Mouse (Mus musculus) thymus, postnatal 36 days (tissue): ENCODE data around the gene D8Ertd738e.

Experiments used
- DNase-seq, 2 experiments: peaks; one replicate each; pipeline ENCODE4 v3.0.0; 2022; ENCODE audit warnings: mixed read lengths in 2 of 2

The D8Ertd738e gene

DNA sequence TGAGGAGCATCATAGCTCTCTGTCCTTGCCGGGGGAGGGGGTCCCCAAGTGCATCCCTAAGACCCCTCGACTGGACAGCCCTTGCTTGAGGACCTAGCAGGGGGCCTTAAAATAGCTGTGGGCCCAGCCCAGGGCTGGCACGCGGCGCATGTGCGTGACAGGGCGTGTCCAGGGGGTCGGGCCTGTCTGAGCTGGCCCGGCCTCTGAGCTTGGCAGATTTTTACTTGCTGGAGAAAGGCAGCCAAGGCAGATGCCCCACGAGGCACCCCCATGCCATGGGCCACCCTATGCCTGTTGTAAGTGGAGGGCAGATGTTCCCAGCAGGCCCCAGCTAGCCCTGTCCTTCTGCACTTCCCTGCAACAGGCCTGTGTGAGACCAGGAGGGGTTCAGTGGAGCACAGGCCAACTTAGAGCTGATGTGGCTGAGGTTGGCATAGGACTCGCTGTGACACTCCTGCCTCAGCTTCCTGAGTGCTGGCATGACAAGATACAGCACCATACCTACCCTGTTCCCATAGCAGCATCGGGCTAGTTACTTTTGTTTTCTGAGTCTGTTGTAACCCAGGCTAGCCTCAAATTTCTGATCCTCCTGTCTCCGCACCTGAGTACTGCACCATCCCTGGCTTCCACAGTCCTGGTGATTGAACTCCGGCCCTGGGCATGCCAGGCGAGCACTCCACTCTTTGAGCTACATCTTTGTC, 47.8 kb downstream of the D8Ertd738e start:
- DNase-seq: peak; percentile 32 to 46

DNA sequence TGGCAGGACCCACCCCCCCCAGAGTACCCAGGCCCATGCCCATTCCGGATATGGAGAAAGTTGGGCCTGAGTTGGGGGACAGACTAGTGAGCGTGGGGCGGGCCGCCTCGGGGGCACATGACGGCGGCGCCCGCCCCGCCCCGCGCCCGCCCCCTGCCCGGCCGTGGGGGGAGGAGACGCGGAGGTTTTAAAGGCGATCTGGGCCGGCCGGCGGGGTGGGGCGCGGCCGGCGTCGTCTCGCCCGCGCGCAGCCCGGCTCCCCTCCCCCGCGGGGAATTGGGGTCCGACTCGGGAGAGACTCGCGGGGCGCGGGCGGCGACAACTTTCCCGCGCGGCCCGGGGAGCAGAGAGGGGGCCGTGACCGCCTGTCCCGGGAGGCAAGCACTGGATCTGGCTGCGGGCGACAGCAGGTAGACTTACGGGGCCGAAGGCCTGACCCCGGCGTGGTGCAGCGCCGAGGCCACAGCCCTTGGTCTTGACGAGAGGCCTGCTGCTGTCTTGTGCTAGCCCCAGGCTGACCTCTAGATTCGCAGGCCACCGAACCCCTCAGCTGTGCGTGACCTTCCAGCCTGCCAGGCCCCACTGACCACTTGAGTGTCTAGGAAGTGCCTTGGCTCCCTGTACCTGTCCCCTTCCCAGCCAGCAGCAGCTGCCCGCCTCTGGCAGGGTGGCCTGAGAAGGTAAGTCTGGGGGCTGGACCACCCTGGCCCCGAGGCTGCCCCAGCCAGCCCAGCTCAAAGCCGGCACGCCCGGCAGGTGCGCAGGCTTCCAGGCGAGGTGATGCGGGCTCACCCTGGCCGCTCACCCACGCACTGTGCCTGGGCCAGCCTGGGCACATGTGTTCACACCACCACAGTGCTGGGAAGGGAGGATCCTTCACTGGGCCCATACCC, 48.6 kb downstream of the D8Ertd738e start:
- DNase-seq: peak; percentile 69 to 70

DNA sequence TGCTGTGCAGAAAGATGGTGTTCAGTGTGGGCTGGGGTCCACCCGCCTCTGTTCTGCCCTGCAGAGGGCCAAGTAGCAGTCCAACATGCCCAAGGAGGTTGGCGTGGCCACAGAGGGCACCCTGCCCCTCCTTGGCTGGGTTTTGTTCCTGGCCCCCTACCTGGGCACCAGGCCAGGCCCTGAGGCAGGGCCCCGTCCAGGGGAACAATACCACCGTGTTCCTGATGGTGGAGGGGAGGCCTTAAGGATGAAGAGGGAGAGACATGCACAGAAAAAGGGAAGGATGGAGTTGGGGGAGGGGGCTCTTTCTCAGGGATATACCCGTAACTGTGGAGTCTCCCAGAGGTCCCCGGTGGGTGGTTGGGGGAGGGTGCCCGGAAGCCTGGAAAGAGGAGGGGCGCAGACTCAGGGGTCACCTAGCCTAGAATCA, 49.4 kb downstream of the D8Ertd738e start:
- peak in 1 of 2 experiments; percentile 49 for DNase-seq

DNA sequence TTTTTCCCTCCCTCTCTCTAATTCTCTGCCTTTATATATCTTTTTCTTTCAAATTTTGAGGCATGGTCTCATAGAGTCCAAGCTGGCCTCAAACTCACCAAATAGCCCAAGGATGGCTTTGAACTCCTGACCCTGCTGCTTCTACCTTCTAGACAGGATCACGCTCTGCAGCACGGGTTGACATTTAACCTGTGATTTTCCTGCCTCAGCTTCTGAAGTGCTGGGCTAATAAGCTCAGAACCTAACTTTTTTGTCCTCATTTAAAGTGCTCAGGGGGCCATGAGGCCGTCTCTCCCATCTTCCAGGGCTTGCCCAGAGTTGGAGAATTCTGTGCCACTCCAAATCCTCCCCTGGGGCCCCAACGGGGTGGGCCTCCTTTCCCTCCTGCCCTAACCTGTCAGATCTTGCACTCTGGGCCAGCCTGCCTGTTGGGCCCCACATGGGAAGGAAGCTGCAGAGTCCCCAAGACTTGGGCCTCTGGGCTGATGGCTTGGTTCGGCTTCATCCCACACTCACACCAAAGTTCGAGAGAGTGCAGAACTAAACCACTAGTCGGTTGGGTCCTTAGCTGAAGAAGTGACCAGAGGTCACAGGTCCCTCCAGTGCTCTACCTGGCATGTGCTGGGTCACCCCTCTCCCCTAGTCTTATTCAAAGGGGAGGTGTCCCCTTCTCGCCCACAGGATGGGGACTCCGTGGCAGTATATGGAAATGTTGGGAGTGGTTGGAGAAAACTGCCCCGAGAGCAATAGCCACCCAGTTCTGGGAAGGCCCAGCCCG, 50.0 kb downstream of the D8Ertd738e start:
- DNase-seq: peak; percentile 26 to 36

GRCm38 (mm10) chr8:84198871-84199270, 50.6 kb downstream of the D8Ertd738e start:
- DNase-seq: no peak

GRCm38 (mm10) chr8:84197922-84198774, 51.4 kb downstream of the D8Ertd738e start:
- peak; percentile 92 to 95 for DNase-seq

- DNase-seq: peak; percentile 85 to 87
These were observed 52.2 kb downstream of the D8Ertd738e start for GRCm38 (mm10) chr8:84197141-84197921.
